Mouse (Mus musculus): ENCODE measurements around the gene Fank1. TPM values are rescaled to one million over a fixed set of nuclear protein-coding genes. Genes with fewer than 3 reads are reported as not detected.

The Fank1 gene
- polyA plus RNA-seq, 1 experiment: 0.14 TPM

DNA sequence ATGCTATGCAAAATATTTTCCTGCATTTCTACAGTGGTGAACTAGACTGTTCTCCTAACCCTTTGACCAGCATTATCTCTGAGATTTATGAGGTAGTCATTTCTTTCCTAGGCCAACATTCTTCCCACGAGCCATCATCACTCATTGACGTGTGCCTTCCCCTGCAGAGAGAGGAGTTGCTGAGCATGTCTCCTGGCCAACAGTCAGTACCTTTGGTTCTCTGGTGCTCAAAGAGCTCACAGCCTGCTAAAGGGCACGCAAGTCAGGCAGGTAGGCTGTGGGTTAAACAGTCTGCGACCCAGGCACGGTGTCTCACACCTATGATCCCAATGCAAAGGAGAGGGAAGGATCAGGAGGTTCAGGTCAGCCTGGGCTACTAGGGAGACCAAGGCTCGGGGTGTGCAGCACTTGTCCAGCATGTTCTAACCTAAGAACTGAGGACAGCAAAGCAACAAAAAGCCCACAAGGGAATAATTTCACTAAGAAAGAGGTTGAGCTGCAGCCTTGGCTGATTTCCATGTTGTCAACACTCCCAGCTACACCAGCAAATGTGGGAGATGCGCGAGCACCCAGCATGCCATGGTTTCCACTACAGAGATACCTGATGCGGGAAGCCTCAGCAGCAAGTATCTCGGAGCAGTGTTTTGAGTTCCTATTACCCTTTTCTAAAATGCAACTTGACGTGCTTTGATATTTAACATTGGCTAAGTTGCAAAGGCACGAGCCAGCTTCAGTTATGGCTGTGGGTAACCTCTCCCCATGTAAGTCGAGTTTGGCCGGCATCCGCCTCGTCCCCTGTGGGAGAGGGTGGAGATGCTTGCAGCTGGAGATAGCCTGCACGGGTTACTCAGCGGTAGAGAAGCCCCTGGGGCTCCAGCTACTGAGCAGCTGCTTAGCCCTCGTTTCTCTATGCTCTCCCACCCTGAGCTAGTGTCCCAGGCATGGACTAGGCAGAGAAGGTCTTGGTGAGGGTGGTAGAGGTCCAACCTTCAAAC, 112.6 kb downstream of the Fank1 start:
- Histone ChIP-seq H3K27me3 (ENCODE audit: control insufficient read depth, insufficient read depth, insufficient read length) (no peaks in the 10 kb centered on the region), H3K4me3 (no peak overlapping the region), H3ac (ENCODE audit: control insufficient read depth, insufficient read length) (no peak overlapping the region), H3K4me2 (ENCODE audit: low read depth) (no peak overlapping the region), H3K79me2 (ENCODE audit: control insufficient read depth, insufficient read depth) (no peaks in the 10 kb centered on the region), H3K36me3 (ENCODE audit: control insufficient read depth, insufficient read depth) (no peaks in the 10 kb centered on the region)
- TF ChIP-seq POLR2A (IDR thresholded peaks at IDR 0.05; ENCODE audit: insufficient read length, low read depth): no peak
- no peak for TF ChIP-seq CEBPB (IDR thresholded peaks at IDR 0.05; ENCODE audit: insufficient read depth, poor library complexity, severe bottlenecking)
- no peak for TF ChIP-seq MYOD1 (IDR thresholded peaks at IDR 0.05; ENCODE audit: control insufficient read depth in 1 of 3, insufficient read length in 2 of 3, low read depth in 2 of 3)
- no peak for TF ChIP-seq TCF3 (IDR thresholded peaks at IDR 0.05; ENCODE audit: insufficient read length, low read depth)
- TF ChIP-seq MYOG (IDR thresholded peaks at IDR 0.05; ENCODE audit: control insufficient read depth in 1 of 3, insufficient read depth in 1 of 3, insufficient read length in 2 of 3, low read depth in 2 of 3): no peak
- no peak for TF ChIP-seq E2F4 (IDR thresholded peaks at IDR 0.05; ENCODE audit: insufficient read depth)
- no peak for TF ChIP-seq REST (IDR thresholded peaks at IDR 0.05; ENCODE audit: insufficient read depth, insufficient read length)
- TF ChIP-seq POLR2AphosphoS2 (IDR thresholded peaks at IDR 0.05; ENCODE audit: insufficient read length, low read depth): no peak
- TF ChIP-seq SRF (IDR thresholded peaks at IDR 0.05; ENCODE audit: control insufficient read depth, insufficient read length, low read depth): no peak
- TF ChIP-seq USF1 (IDR thresholded peaks at IDR 0.05; ENCODE audit: low read depth): no peak
- no peak for TF ChIP-seq MAX (IDR thresholded peaks at IDR 0.05; ENCODE audit: low read depth)
- TF ChIP-seq TCF12 (IDR thresholded peaks at IDR 0.05; ENCODE audit: insufficient read depth, poor library complexity, severe bottlenecking): no peak

GRCm38 (mm10) chr7:133889986-133890385, 113.3 kb downstream of the Fank1 start:
- H3K36me3 ChIP-seq (ENCODE audit: control insufficient read depth, insufficient read depth): no peaks in the 10 kb centered on the region
- no peaks in the 10 kb centered on the region for H3K79me2 ChIP-seq (ENCODE audit: control insufficient read depth, insufficient read depth)
- TF ChIP-seq REST (IDR thresholded peaks at IDR 0.05; ENCODE audit: insufficient read depth, insufficient read length): no peak
- TF ChIP-seq MYOD1 (IDR thresholded peaks at IDR 0.05; ENCODE audit: control insufficient read depth in 1 of 3, insufficient read length in 2 of 3, low read depth in 2 of 3): no peak
- TF ChIP-seq CEBPB (IDR thresholded peaks at IDR 0.05; ENCODE audit: insufficient read depth, poor library complexity, severe bottlenecking): no peak
- no peak for TF ChIP-seq E2F4 (IDR thresholded peaks at IDR 0.05; ENCODE audit: insufficient read depth)
- no peak for TF ChIP-seq MAX (IDR thresholded peaks at IDR 0.05; ENCODE audit: low read depth)
- TF ChIP-seq MYOG (IDR thresholded peaks at IDR 0.05; ENCODE audit: control insufficient read depth in 1 of 3, insufficient read depth in 1 of 3, insufficient read length in 2 of 3, low read depth in 2 of 3): no peak
- no peak for TF ChIP-seq POLR2A (IDR thresholded peaks at IDR 0.05; ENCODE audit: insufficient read length, low read depth)
- TF ChIP-seq SRF (IDR thresholded peaks at IDR 0.05; ENCODE audit: control insufficient read depth, insufficient read length, low read depth): no peak
- TF ChIP-seq TCF3 (IDR thresholded peaks at IDR 0.05; ENCODE audit: insufficient read length, low read depth): no peak
- no peak for TF ChIP-seq TCF12 (IDR thresholded peaks at IDR 0.05; ENCODE audit: insufficient read depth, poor library complexity, severe bottlenecking)
- no peak for TF ChIP-seq USF1 (IDR thresholded peaks at IDR 0.05; ENCODE audit: low read depth)
- TF ChIP-seq POLR2AphosphoS2 (IDR thresholded peaks at IDR 0.05; ENCODE audit: insufficient read length, low read depth): no peak
- H3K4me2 ChIP-seq (ENCODE audit: low read depth): no peak overlapping the region
- no peaks in the 10 kb centered on the region for H3K27me3 ChIP-seq (ENCODE audit: control insufficient read depth, insufficient read depth, insufficient read length)
- H3K4me3 ChIP-seq: no peak overlapping the region
- H3ac ChIP-seq (ENCODE audit: control insufficient read depth, insufficient read length): no peak overlapping the region

DNA sequence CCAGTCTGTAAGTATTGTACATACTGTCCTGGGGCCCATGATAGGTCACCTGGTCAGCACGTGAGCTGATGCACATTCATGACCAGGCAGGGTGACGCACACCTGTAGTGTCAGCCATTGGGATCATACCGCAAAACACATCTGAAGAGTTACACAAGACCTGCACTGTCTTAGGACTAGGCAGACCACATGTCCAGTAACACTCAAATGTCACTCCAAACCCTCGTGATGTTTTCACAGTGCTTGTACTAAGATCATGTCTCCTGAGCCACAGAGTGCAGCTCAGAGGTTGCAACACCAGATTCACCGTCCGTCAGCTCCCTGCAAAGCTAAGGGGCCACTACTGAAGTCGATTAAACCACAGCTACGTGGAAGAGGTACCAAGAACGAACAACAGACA, 114.6 kb downstream of the Fank1 start:
- Histone ChIP-seq H3ac (ENCODE audit: control insufficient read depth, insufficient read length) (no peak overlapping the region), H3K4me3 (no peak overlapping the region), H3K36me3 (ENCODE audit: control insufficient read depth, insufficient read depth) (no peaks in the 10 kb centered on the region), H3K79me2 (ENCODE audit: control insufficient read depth, insufficient read depth) (no peaks in the 10 kb centered on the region), H3K27me3 (ENCODE audit: control insufficient read depth, insufficient read depth, insufficient read length) (no peaks in the 10 kb centered on the region), H3K4me2 (ENCODE audit: low read depth) (no peak overlapping the region)
- no peak for TF ChIP-seq E2F4 (IDR thresholded peaks at IDR 0.05; ENCODE audit: insufficient read depth)
- TF ChIP-seq SRF (IDR thresholded peaks at IDR 0.05; ENCODE audit: control insufficient read depth, insufficient read length, low read depth): no peak
- TF ChIP-seq POLR2AphosphoS2 (IDR thresholded peaks at IDR 0.05; ENCODE audit: insufficient read length, low read depth): no peak
- TF ChIP-seq MYOD1 (IDR thresholded peaks at IDR 0.05; ENCODE audit: control insufficient read depth in 1 of 3, insufficient read length in 2 of 3, low read depth in 2 of 3): no peak
- TF ChIP-seq POLR2A (IDR thresholded peaks at IDR 0.05; ENCODE audit: insufficient read length, low read depth): no peak
- TF ChIP-seq TCF3 (IDR thresholded peaks at IDR 0.05; ENCODE audit: insufficient read length, low read depth): no peak
- no peak for TF ChIP-seq USF1 (IDR thresholded peaks at IDR 0.05; ENCODE audit: low read depth)
- TF ChIP-seq TCF12 (IDR thresholded peaks at IDR 0.05; ENCODE audit: insufficient read depth, poor library complexity, severe bottlenecking): no peak
- no peak for TF ChIP-seq MAX (IDR thresholded peaks at IDR 0.05; ENCODE audit: low read depth)
- TF ChIP-seq MYOG (IDR thresholded peaks at IDR 0.05; ENCODE audit: control insufficient read depth in 1 of 3, insufficient read depth in 1 of 3, insufficient read length in 2 of 3, low read depth in 2 of 3): no peak
- TF ChIP-seq CEBPB (IDR thresholded peaks at IDR 0.05; ENCODE audit: insufficient read depth, poor library complexity, severe bottlenecking): no peak

- Histone ChIP-seq H3K4me3 (no peak overlapping the region), H3K79me2 (ENCODE audit: control insufficient read depth, insufficient read depth) (no peaks in the 10 kb centered on the region), H3K27me3 (ENCODE audit: control insufficient read depth, insufficient read depth, insufficient read length) (no peaks in the 10 kb centered on the region), H3ac (ENCODE audit: control insufficient read depth, insufficient read length) (no peak overlapping the region), H3K36me3 (ENCODE audit: control insufficient read depth, insufficient read depth) (no peaks in the 10 kb centered on the region), H3K4me2 (ENCODE audit: low read depth) (no peak overlapping the region)
- no peak for TF ChIP-seq MYOG (IDR thresholded peaks at IDR 0.05; ENCODE audit: control insufficient read depth in 1 of 3, insufficient read depth in 1 of 3, insufficient read length in 2 of 3, low read depth in 2 of 3)
Observed at GRCm38 (mm10) chr7:133891796-133892195, 115.1 kb downstream of the Fank1 start.

Measured in myocyte (in vitro differentiated cells).